Mouse (Mus musculus) E14TG2a.4 (cell line): ENCODE measurements around the gene Ncoa1.

Experiments used
- H3K27me3 ChIP-seq: 2 replicates; pipeline ENCODE4 v1.6.1; 2014; ENCODE audit warnings: low read length, control low read depth; ENCODE audit not compliant: insufficient read depth
- H3K36me3 ChIP-seq: 2 replicates; pipeline ENCODE4 v1.6.1; 2014; ENCODE audit warnings: low read length, control low read depth; ENCODE audit not compliant: insufficient read depth
- H3K4me1 ChIP-seq: replicated peaks from 2 replicates; pipeline ENCODE4 v1.6.1; 2014; ENCODE audit warnings: low read depth, low read length, control low read depth
- H3K4me3 ChIP-seq: replicated peaks from 2 replicates; pipeline ENCODE4 v1.5.1; 2014; ENCODE audit warnings: mild to moderate bottlenecking, low read length
- H3K9me3 ChIP-seq: 2 replicates; pipeline ENCODE4 v1.6.1; 2014; ENCODE audit warnings: low read length, control low read depth
- CTCF ChIP-seq: conservative IDR thresholded peaks from 2 replicates; pipeline ENCODE4 v1.5.1; 2014; ENCODE audit warnings: low read length
- NANOG ChIP-seq: IDR thresholded peaks from 2 replicates; pipeline ENCODE4 v1.6.1; 2014; ENCODE audit warnings: borderline replicate concordance, low read length, mixed read lengths
- POU5F1 ChIP-seq: IDR thresholded peaks from 2 replicates; pipeline ENCODE4 v1.6.1; 2014; ENCODE audit warnings: low read length, borderline replicate concordance

Ncoa1 gene

DNA sequence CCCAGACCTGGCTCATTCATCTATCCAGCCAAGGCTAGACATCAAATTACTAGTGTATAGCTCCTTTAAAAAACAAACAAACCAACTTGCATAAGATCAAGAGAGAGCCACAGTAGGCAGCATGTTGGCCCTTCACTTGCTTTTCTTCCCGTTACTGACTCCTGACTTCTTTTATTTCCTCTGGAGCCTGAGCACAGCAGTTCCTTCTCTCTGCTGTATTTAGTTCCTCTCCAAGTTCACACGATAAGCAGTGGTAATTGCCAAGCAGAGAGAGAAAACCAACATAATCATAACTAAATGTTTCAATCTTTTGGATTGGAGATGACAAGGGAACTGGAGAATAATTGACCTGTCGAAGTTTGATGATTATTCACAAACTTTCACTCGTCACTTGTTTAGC is 244.2 kb downstream of the Ncoa1 start:
- H3K9me3 ChIP-seq = no peaks in the 10 kb centered on the region
- no peaks in the 10 kb centered on the region for H3K27me3 ChIP-seq
- peak overlapping the region; percentile 95 for H3K4me3 ChIP-seq
- TF ChIP-seq POU5F1 = no peak
- TF ChIP-seq NANOG = no peak
- TF ChIP-seq CTCF = no peak
- H3K4me1 ChIP-seq = peaks cover 34% of the 10 kb centered on the region
- peaks cover 60% of the 10 kb centered on the region for H3K36me3 ChIP-seq

GRCm38 (mm10) chr12:4230156-4230555 is 246.8 kb downstream of the Ncoa1 start:
- H3K27me3 ChIP-seq = no peaks in the 10 kb centered on the region
- peaks cover 72% of the 10 kb centered on the region for H3K36me3 ChIP-seq
- H3K9me3 ChIP-seq = no peaks in the 10 kb centered on the region
- peaks cover 31% of the 10 kb centered on the region for H3K4me1 ChIP-seq
- TF ChIP-seq NANOG (no peak), CTCF (no peak), POU5F1 (no peak)
- H3K4me3 ChIP-seq = no peak overlapping the region

DNA sequence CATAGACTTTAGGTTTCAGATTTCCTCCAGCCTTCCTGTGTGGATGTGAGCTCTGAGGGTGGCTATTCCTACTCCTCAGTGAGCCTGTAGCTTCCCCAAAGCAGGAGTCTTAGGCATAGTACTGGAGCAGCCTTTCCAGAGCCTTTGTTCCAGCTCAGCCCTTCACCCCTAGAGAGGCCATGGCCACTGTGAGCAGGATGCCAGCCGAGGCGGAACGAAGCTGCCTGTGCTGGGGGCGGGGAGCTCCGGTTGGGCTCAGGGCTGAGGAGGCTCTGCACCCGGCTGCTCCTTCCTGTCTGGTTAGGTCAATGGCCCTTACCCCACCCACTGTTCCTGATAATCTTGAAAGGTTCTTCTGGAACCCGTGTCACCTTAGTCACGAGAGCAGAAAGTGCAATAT is 264.1 kb downstream of the Ncoa1 start:
- Histone ChIP-seq H3K4me3 (no peak overlapping the region), H3K27me3 (no peaks in the 10 kb centered on the region), H3K4me1 (peaks cover 49% of the 10 kb centered on the region), H3K36me3 (peaks cover 89% of the 10 kb centered on the region), H3K9me3 (no peaks in the 10 kb centered on the region)
- TF ChIP-seq POU5F1 (no peak), NANOG (no peak), CTCF (no peak)

GRCm38 (mm10) chr12:4211174-4211573 is 265.8 kb downstream of the Ncoa1 start:
- TF ChIP-seq CTCF (no peak), POU5F1 (no peak), NANOG (no peak)
- no peak overlapping the region for H3K4me3 ChIP-seq
- no peaks in the 10 kb centered on the region for H3K9me3 ChIP-seq
- H3K4me1 ChIP-seq = peaks cover 49% of the 10 kb centered on the region
- no peaks in the 10 kb centered on the region for H3K27me3 ChIP-seq
- H3K36me3 ChIP-seq = peaks cover 88% of the 10 kb centered on the region

DNA sequence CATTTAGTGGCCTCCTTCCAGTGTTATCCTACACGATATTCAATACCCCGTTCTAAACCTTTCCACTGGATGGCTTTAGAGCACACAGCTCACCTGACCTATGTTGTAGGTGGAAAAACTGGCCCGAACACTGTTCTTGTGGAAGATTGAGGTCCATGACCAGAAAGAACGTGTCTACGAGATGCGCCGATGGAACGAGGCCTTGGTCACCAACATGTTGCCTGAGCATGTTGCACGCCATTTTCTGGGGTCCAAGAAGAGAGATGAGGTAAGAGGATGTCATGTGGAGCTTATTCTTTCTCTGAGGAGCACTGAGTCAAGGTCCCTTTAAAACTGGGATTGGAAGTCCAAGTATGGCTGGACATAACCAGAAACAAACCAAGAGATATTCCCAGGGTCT is 267.8 kb downstream of the Ncoa1 start:
- TF ChIP-seq CTCF (no peak), NANOG (no peak), POU5F1 (no peak)
- peaks cover 51% of the 10 kb centered on the region for H3K4me1 ChIP-seq
- H3K9me3 ChIP-seq = no peaks in the 10 kb centered on the region
- H3K36me3 ChIP-seq = peaks cover 86% of the 10 kb centered on the region
- no peak overlapping the region for H3K4me3 ChIP-seq
- no peaks in the 10 kb centered on the region for H3K27me3 ChIP-seq

DNA sequence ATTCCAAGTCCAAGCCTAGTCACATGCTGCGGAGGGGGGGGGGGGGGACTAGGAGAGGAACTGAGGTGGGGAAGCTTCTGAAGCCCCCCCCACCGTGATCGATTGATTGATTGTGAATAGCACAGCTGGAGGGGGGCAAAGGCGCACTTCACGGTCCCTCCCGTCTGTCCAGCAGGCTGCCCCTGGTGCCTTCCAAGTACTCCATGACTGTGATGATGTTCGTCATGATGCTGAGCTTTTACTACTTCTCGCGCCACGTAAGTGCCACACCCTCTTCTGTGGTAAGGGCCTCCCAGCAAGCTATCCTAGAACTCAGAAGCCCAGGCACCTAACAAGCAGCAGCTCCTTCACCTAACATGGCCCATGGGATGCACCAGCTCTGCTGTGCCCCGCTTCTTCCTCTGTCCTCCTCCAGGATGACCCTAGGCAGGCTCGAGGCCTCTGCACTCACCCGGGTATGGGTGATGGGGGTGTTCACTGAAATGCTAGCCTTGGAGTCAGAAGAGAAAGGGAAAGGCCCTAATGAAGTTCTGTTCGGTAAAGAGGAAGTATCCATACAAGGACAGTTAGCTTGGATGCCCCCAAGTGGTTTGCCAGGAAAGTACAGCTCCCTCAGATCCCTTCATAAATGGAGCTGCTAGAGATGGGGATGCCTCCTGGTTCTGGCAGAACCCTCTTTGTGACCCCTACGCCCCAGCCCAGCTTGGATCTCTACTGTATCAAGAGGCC is 268.4 kb downstream of the Ncoa1 start:
- Histone ChIP-seq H3K4me3 (peak overlapping the region; percentile 7; the same call in 1 of the 2 replicates), H3K9me3 (no peaks in the 10 kb centered on the region), H3K4me1 (peaks cover 49% of the 10 kb centered on the region), H3K36me3 (peaks cover 84% of the 10 kb centered on the region), H3K27me3 (no peaks in the 10 kb centered on the region)
- TF ChIP-seq POU5F1 (no peak), NANOG (no peak), CTCF (peak; percentile 84)

GRCm38 (mm10) chr12:4206106-4206505 is 270.9 kb downstream of the Ncoa1 start:
- H3K36me3 ChIP-seq = peaks cover 72% of the 10 kb centered on the region
- peaks cover 36% of the 10 kb centered on the region for H3K4me1 ChIP-seq
- H3K27me3 ChIP-seq = no peaks in the 10 kb centered on the region
- no peaks in the 10 kb centered on the region for H3K9me3 ChIP-seq
- H3K4me3 ChIP-seq = no peak overlapping the region
- TF ChIP-seq CTCF (no peak), POU5F1 (no peak), NANOG (no peak)

GRCm38 (mm10) chr12:4202206-4202605 is 274.8 kb downstream of the Ncoa1 start:
- H3K36me3 ChIP-seq = peaks cover 58% of the 10 kb centered on the region
- H3K4me1 ChIP-seq = peaks cover 26% of the 10 kb centered on the region
- no peaks in the 10 kb centered on the region for H3K9me3 ChIP-seq
- TF ChIP-seq POU5F1 = no peak
- no peak for TF ChIP-seq NANOG
- TF ChIP-seq CTCF = no peak
- H3K4me3 ChIP-seq = no peak overlapping the region
- no peaks in the 10 kb centered on the region for H3K27me3 ChIP-seq
